Mouse (Mus musculus) adrenal gland, postnatal 10 days (tissue): Measurements from ENCODE around the gene Smok3a. TPM values are rescaled to one million over a fixed set of nuclear protein-coding genes. Genes with fewer than 3 reads are reported as not detected.
"Not testable (repeated sequence)": the region's sequence is repeated elsewhere in the genome, so short reads cannot be mapped to it uniquely, and the experiment has no call there.

ENCODE experiments used
- DNase-seq: peaks from one replicate; pipeline ENCODE4 v3.0.0; 2021; ENCODE audit warnings: mixed read lengths
- long read RNA-seq, 2 experiments: library from polyadenylated mRNA; stranded (forward); transcript quantifications; one replicate each; pipeline ENCODE4 v2.0.0; 2021
- total RNA-seq, 2 experiments: library from RNA; stranded (reverse); gene quantifications; 2 replicates each; pipeline ENCODE4 v1.2.3; 2021

Smok3a gene
- not detected for total RNA-seq
- long read RNA-seq, experiment 1, result 0 reads
- long read RNA-seq, experiment 2, result 0 reads

GRCm38 (mm10) chr5:138020961-138021479, at the start of gene Smok3a, which contains the start of gene Smok3b:
TSS of gene Smok3a (plus strand) at chr5:138021261.
TSS of gene Smok3b (plus strand) at chr5:138021429.
- DNase-seq, result not testable (repeated sequence)

- DNase-seq, result no peak
Measured at GRCm38 (mm10) chr5:137973161-137973560, 47.9 kb upstream of the Smok3a start.

- no peak for DNase-seq
Measured at GRCm38 (mm10) chr5:137973738-137974137, 47.3 kb upstream of the Smok3a start.

- no peak for DNase-seq
Measured at GRCm38 (mm10) chr5:137974724-137975123, 46.3 kb upstream of the Smok3a start.

- DNase-seq, result no peak
Measured at GRCm38 (mm10) chr5:137975434-137975833, 45.6 kb upstream of the Smok3a start.

- DNase-seq, result no peak
Measured at GRCm38 (mm10) chr5:137977291-137977690, 43.8 kb upstream of the Smok3a start.

- DNase-seq, result no peak
Measured at GRCm38 (mm10) chr5:137979081-137979480, 42.0 kb upstream of the Smok3a start.

- DNase-seq, result peak; percentile 41
Measured at GRCm38 (mm10) chr5:137981300-137981699, 39.8 kb upstream of the Smok3a start, which contains the start of gene Azgp1. TSS of gene Azgp1 (plus strand) at chr5:137981520.

- DNase-seq, result no peak
Measured at GRCm38 (mm10) chr5:137986351-137986750, 34.7 kb upstream of the Smok3a start.

GRCm38 (mm10) chr5:138009437-138009836, 11.6 kb upstream of the Smok3a start:
- no peak for DNase-seq

- no peak for DNase-seq
Measured at GRCm38 (mm10) chr5:138012382-138012781, 8.7 kb upstream of the Smok3a start.

- DNase-seq, result no peak
Measured at GRCm38 (mm10) chr5:138016530-138016929, 4.5 kb upstream of the Smok3a start.

- no peak for DNase-seq
Measured at GRCm38 (mm10) chr5:138016997-138017396, 4.1 kb upstream of the Smok3a start.

- not testable (repeated sequence) for DNase-seq
Measured at GRCm38 (mm10) chr5:138019577-138019976, 1.5 kb upstream of the Smok3a start.

- DNase-seq, result not testable (repeated sequence)
Measured at GRCm38 (mm10) chr5:138052894-138053293, 31.8 kb downstream of the Smok3a start, which contains the start of gene Smok3c. TSS of gene Smok3c (plus strand) at chr5:138053194.

GRCm38 (mm10) chr5:138073803-138074202, 52.7 kb downstream of the Smok3a start:
- no peak for DNase-seq

- DNase-seq, result no peak
Measured at GRCm38 (mm10) chr5:138075684-138076083, 54.6 kb downstream of the Smok3a start.

GRCm38 (mm10) chr5:138076148-138076547, 55.1 kb downstream of the Smok3a start:
- no peak for DNase-seq

- DNase-seq, result no peak
Measured at GRCm38 (mm10) chr5:138080456-138080855, 59.4 kb downstream of the Smok3a start.

- DNase-seq, result no peak
Measured at GRCm38 (mm10) chr5:138081446-138081845, 60.4 kb downstream of the Smok3a start.

GRCm38 (mm10) chr5:138083318-138083900, 62.3 kb downstream of the Smok3a start:
- DNase-seq, result no peak

GRCm38 (mm10) chr5:138083936-138084335, 62.9 kb downstream of the Smok3a start:
- DNase-seq, result no peak
